Mouse (Mus musculus) erythroblast, embryonic 14.5 days (primary cell): ENCODE data around the gene Nkx1-2. TPM values are rescaled to one million over a fixed set of nuclear protein-coding genes. Genes with fewer than 3 reads are reported as not detected.

Experiments used
- H3K27me3 ChIP-seq: 2 replicates; pipeline ENCODE4 v1.6.1; 2012; ENCODE audit warnings: inconsistent platforms; ENCODE audit not compliant: control insufficient read depth
- H3K36me3 ChIP-seq: 2 replicates; pipeline ENCODE4 v1.6.1; 2012; ENCODE audit warnings: mild to moderate bottlenecking, inconsistent platforms; ENCODE audit not compliant: control insufficient read depth
- H3K4me1 ChIP-seq: 2 replicates; pipeline ENCODE4 v1.6.1; 2012; ENCODE audit warnings: inconsistent platforms; ENCODE audit not compliant: control insufficient read depth
- H3K4me3 ChIP-seq: replicated peaks from 2 replicates; pipeline ENCODE3; 2012; ENCODE audit warnings: moderate library complexity, mild to moderate bottlenecking, inconsistent platforms
- H3K9me3 ChIP-seq: 2 replicates; pipeline ENCODE4 v1.6.1; 2012; ENCODE audit warnings: low read length, inconsistent platforms, mixed read lengths; ENCODE audit not compliant: control insufficient read depth
- GATA1 ChIP-seq: IDR thresholded peaks from 2 replicates; pipeline ENCODE4 v1.6.1; 2012; ENCODE audit warnings: low read length, inconsistent platforms, mixed read lengths
- TAL1 ChIP-seq: IDR thresholded peaks from 3 replicates; pipeline ENCODE4 v1.6.1; 2012; ENCODE audit warnings: low read length, inconsistent platforms, mixed read lengths
- polyA plus RNA-seq: library from polyadenylated mRNA; stranded (reverse); fragments of >175 nt; gene quantifications from 2 replicates; pipeline ENCODE4 v1.2.3, GENCODE M21; 2012

Nkx1-2 gene
- polyA plus RNA-seq, 1 experiment: not detected

DNA sequence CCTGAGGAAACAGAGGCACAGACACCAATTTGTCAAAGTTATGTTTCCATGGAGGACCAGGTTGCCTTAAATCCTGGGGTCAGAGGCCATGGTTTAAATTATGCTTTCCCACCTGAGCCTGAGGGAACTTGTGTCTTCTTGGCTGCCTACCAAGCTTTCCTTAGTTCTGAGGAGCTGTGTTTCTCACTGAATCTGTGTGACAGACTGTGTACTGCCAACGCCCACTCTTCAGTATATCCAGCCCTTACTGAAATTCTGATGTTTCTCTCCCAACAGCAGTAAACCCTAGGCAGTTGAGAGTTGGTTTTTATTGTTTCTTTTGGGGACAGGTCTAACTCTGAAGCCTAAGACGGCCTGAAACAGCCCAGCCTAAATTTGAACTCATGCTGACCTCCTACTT, 5.7 kb downstream of the Nkx1-2 start:
- TF ChIP-seq GATA1 (no peak), TAL1 (no peak)
- peaks cover under 1% of the 10 kb centered on the region; the same call in 1 of the 2 replicates for H3K9me3 ChIP-seq
- H3K4me1 ChIP-seq: peaks cover 38% of the 10 kb centered on the region
- no peak overlapping the region for H3K4me3 ChIP-seq
- no peaks in the 10 kb centered on the region for H3K36me3 ChIP-seq
- peaks cover 34% of the 10 kb centered on the region for H3K27me3 ChIP-seq

DNA sequence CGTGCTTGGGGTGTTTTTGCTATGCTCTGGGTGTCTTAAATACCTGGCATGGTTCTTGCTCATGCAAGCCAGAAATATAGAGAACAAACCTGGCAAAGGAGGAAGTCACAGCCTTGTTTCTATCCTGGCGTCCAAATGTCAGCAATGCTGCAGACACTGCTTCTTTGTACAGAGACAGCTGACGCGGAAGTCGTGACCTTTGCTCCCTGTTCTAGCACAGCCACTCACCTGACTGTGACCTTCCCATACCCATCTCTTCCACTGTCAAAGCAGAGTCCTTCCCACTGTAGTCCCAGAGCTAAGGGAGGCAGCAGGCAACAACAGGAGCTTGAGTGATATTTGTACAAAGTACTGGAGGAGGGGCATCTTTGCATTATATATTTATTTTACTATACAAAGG, 9.8 kb downstream of the Nkx1-2 start:
- H3K4me3 ChIP-seq: no peak overlapping the region
- H3K27me3 ChIP-seq: no peaks in the 10 kb centered on the region; the same call in 1 of the 2 replicates
- H3K4me1 ChIP-seq: peaks cover 7% of the 10 kb centered on the region
- no peak for TF ChIP-seq GATA1
- TF ChIP-seq TAL1: no peak
- no peaks in the 10 kb centered on the region for H3K36me3 ChIP-seq
- no peaks in the 10 kb centered on the region for H3K9me3 ChIP-seq

DNA sequence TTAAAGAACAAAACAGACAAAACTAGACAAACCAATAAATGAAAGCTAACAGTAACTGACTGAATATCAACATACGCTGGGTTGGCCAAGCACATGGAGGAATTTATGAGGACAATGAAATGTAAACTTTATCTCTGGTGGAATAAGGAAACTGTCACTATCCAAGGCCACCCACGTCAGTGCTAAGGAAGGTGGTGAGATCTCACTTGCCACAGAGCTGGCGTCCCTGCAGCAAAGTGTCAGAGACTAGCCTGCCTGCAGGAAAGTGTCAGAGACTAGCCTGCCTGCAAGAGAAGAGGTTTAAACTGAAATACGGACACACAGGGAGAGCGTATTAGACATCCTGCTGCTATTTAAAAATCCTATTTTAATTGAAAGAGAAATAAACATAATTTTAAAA, 12.3 kb downstream of the Nkx1-2 start:
- Histone ChIP-seq H3K9me3 (no peaks in the 10 kb centered on the region), H3K27me3 (peaks cover 3% of the 10 kb centered on the region; the same call in 1 of the 2 replicates), H3K36me3 (no peaks in the 10 kb centered on the region), H3K4me3 (no peak overlapping the region), H3K4me1 (peaks cover 3% of the 10 kb centered on the region)
- TF ChIP-seq TAL1: no peak
- no peak for TF ChIP-seq GATA1

DNA sequence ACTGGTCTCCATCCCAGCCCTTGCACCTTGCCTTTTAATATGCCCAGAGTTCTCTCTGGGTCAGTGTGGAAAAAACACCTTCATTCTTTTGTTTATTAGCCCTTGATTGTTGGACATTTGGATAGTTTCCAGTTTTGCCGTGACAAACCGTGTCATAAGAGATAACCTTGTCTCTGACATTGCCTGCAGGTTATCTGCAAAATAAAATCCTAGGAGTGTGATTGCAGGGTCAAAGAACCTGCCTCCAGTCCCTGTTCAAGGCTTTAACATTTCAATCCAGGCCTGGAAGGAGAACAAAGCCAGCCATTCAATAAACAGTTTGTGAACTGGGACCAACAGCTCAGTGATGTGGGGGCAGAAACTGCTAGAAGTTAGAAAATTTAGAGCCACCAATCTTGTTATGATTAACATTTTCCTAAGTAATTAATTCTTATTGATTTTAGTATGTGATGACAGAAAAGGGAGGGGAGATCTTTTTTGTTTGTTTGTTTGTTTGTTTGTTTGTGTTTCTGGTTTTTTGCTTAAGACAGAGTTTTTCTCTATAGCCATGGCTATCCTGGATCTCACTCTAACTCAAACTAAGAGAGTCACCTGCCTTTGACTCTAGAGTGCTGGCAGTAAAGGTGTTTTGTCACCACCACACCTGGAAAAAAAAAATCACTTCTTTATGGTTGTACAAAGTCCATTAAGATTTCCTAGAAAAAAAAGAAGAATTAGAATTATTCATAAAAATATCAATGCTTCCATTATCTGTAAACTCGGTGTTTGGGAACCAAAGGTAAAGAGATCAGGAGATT, 13.5 kb downstream of the Nkx1-2 start:
- H3K4me1 ChIP-seq: no peaks in the 10 kb centered on the region; the same call in 1 of the 2 replicates
- no peak for TF ChIP-seq TAL1
- TF ChIP-seq GATA1: no peak
- H3K9me3 ChIP-seq: no peaks in the 10 kb centered on the region
- peaks cover 4% of the 10 kb centered on the region; the same call in 1 of the 2 replicates for H3K27me3 ChIP-seq
- H3K4me3 ChIP-seq: no peak overlapping the region
- no peaks in the 10 kb centered on the region for H3K36me3 ChIP-seq

DNA sequence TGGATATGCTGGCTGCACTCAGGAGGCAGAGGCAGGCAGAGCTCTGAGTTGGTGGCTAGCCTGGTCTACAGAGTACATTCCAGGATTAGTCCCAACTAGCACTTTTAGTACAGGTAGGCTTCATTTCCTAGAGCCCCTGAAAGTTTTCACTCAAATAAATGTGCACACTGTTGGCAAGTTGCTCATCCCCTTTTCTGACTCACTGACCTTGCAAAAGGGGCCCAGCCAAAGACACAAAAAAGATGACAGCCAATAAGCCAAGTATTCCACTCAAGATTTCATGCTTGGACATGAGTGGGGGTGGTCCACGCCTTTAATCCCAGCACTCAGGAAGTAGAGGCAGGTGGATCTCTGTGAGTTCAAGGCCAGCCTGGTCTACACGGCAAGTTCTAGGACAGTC, 18.0 kb downstream of the Nkx1-2 start:
- Histone ChIP-seq H3K4me1 (peaks cover 10% of the 10 kb centered on the region), H3K36me3 (no peaks in the 10 kb centered on the region), H3K4me3 (no peak overlapping the region), H3K27me3 (peaks cover 22% of the 10 kb centered on the region; the same call in 1 of the 2 replicates), H3K9me3 (no peaks in the 10 kb centered on the region)
- no peak for TF ChIP-seq TAL1
- no peak for TF ChIP-seq GATA1

DNA sequence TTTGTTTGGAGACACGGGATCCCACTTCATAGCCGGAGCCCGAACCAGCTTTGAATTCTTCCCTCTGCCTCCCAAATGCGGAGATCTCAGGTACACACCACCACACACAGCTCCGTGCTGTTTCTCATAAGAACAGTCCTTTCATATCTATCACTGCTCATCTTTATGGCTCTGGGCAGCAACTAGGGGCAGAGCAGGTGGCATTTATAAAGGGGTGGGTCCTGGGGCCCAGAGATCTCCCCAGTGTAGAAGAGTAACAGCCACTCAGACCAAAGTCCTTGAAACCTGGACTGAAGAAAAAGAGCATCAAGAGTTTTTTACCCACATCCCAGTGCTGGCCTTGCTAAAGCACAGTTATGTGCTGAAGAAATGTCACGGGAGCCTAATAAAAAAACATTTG, 18.9 kb downstream of the Nkx1-2 start:
- Histone ChIP-seq H3K36me3 (no peaks in the 10 kb centered on the region), H3K4me3 (no peak overlapping the region), H3K9me3 (no peaks in the 10 kb centered on the region), H3K27me3 (peaks cover 22% of the 10 kb centered on the region; the same call in 1 of the 2 replicates), H3K4me1 (peaks cover 14% of the 10 kb centered on the region)
- TF ChIP-seq TAL1 (no peak), GATA1 (no peak)

DNA sequence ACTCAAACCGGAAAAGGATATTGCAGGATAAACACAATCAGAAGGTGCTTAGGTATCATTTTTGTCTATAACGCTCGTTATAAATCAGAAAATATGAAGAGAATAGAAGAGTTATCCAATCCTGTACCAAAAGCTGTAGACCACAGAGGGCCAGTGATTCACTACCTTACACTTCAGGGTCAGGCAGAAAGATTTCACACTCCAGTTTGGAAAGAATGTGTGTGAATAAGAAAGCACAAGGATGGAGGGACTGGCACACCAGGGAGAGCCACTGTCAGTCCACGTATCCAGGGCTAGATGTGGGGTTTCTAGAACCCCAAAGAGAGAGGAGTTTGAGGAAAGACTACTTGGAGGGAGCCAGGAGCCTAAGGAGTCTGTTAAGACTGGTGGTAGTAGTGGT, 22.5 kb downstream of the Nkx1-2 start:
- H3K4me3 ChIP-seq: peak overlapping the region; percentile 94

DNA sequence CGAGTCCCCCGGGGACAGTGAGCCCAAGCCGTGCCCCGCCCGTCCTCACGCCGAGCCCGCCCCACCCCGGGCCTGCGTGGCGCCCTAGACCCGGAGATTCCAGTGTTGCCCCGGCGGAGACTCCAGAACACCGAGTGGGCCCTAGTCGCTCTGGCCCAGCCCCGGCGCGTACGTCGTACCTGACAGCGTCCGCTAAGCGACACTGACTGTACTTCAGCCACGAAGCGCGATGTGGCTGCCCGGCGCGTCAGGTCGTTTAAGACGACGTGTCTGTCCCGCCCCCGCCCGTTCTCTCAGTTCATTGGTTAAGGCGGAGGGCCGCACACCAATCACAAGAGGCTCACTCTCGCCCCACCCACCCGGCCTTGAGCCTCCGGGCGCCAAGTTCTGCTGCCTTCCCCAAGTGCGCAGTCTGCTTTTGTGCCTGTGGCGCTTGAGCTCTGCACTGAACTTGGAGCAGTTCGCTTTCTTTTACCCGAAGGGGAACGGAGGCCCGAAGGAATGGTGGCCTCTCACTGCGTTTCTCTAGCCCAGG, 23.3 kb downstream of the Nkx1-2 start, which contains the start of gene Oat:
TSS of gene Oat (minus strand) at position 283 of the 535 bp plus-strand sequence.
- Histone ChIP-seq H3K27me3 (peaks cover 19% of the 10 kb centered on the region; the same call in 1 of the 2 replicates), H3K36me3 (peaks cover 5% of the 10 kb centered on the region), H3K4me1 (peaks cover 53% of the 10 kb centered on the region), H3K9me3 (no peaks in the 10 kb centered on the region), H3K4me3 (peak within 1 kb of the TSS; percentile 94)
- TF ChIP-seq GATA1 (no peak), TAL1 (no peak)

More for the DNA sequence above, 22.5 kb downstream of the Nkx1-2 start:
- H3K4me1 ChIP-seq: peaks cover 46% of the 10 kb centered on the region
- TF ChIP-seq TAL1: no peak
- no peak for TF ChIP-seq GATA1
- H3K9me3 ChIP-seq: no peaks in the 10 kb centered on the region
- H3K36me3 ChIP-seq: peaks cover 3% of the 10 kb centered on the region; the same call in 1 of the 2 replicates
- H3K27me3 ChIP-seq: peaks cover 19% of the 10 kb centered on the region; the same call in 1 of the 2 replicates

DNA sequence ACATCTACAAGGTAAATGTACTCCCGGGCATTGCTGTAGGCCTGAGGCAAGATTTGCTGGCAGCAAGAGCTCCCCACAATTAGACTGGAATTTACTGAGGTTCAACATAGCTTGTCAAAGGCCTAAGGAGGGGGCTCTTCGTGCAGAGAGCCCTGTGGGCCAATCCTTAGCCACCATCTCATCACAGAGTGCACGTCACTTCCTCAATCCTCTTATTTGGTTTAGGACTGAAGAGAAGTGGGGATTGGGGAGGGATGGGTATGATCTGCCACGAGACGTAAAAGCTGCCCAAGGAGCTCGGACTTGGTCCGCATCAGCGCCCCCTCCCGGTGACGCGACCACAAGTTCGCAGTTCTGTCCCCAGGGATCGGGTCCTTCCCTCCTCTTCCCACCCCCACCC, 23.8 kb downstream of the Nkx1-2 start:
- peaks cover 16% of the 10 kb centered on the region; the same call in 1 of the 2 replicates for H3K27me3 ChIP-seq
- TF ChIP-seq TAL1 (no peak), GATA1 (no peak)
- peaks cover 55% of the 10 kb centered on the region for H3K4me1 ChIP-seq
- H3K36me3 ChIP-seq: peaks cover 6% of the 10 kb centered on the region
- H3K9me3 ChIP-seq: no peaks in the 10 kb centered on the region
- peak overlapping the region; percentile 94 for H3K4me3 ChIP-seq
